Mouse (Mus musculus) gastrocnemius, adult 8-10 months (tissue): Measurements from ENCODE around the gene Ube2d2b. TPM values are rescaled to one million over a fixed set of nuclear protein-coding genes. Genes with fewer than 3 reads are reported as not detected.

Experiments used
- DNase-seq, 2 experiments: peaks; one replicate each; pipeline ENCODE4 v3.0.0; 2022; ENCODE audit warnings: low spot score in 2 of 2
- total RNA-seq, 4 experiments: library from RNA; stranded (reverse); gene quantifications; 2 replicates each; pipeline ENCODE4 v1.2.4; 2022

Ube2d2b gene
- total RNA-seq, 4 experiments from 2014 or later, result not detected

DNA sequence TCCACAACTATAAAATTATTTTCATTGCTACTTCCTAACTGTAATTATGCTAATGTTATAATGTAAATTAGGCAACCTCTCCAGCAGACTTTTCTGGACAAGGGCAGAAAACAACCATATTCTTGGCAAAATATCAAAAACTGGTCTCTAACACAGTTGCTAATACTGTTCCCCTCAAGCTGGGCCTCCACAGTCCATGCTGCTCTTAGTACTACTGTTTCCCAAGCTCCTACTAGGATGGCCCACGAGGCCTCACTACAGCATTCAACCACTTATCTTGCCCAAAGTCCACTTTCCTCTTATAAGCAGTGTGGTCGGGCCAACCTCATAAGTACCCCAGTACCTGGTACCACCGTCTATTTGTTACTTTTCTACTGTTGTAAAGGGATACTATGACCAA, 24.7 kb downstream of the Ube2d2b start:
- no peak for DNase-seq

DNA sequence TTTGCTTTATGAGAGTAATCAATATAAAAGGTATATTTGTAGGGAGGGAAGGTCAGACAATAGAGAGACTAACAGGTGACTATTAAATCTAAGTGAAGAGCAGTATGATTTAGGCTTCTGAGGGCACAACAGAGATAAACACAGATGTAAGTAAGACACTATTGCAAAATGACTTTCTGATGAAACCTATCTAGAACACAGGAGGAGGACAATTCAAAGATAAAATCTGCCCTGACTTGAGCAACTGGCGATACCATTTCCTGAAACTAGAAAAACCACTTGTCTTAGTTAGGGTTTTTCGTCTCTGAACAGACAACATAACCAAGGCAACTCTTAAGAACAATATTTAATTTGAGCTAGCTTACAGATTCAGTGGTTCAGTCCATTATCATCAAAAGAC, 25.6 kb downstream of the Ube2d2b start:
- DNase-seq, result no peak

DNA sequence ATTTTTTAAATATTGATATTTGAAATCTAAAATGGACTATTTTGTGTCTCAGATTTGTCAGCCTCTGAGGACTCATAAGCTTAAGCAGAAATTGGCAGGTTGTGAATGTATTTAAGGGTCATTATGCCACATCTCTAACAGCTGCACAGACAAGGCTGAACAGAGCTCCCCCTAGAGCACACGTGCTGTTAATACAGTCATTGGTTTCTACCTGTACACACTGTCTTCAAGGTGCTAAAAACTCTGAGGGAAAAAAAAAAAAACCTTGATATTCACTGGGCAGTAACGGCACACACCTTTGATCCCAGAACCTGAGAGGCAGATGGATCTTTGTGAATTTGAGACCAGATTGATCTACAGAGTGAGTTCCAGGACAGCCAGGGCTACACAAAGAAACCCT, 29.1 kb downstream of the Ube2d2b start:
- no peak for DNase-seq

DNA sequence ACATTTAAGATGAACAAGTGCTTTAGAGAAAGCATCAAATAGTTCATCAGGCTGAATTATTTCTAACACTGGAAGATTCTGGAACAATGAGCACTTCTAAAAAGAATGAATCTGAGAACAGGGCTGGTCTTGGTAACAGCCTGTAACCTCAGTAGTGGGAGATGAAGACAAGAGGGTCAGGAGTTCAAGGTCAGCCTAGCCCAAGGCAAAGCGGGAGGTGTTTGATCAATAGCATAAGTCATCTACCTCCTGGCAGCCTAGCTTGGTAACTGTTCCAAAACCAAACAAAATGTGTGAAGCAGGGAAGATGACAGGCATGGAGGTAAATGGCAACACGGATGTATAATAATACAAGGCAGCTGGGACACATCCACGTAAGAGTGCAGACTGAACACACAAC, 34.1 kb downstream of the Ube2d2b start:
- no peak for DNase-seq

DNA sequence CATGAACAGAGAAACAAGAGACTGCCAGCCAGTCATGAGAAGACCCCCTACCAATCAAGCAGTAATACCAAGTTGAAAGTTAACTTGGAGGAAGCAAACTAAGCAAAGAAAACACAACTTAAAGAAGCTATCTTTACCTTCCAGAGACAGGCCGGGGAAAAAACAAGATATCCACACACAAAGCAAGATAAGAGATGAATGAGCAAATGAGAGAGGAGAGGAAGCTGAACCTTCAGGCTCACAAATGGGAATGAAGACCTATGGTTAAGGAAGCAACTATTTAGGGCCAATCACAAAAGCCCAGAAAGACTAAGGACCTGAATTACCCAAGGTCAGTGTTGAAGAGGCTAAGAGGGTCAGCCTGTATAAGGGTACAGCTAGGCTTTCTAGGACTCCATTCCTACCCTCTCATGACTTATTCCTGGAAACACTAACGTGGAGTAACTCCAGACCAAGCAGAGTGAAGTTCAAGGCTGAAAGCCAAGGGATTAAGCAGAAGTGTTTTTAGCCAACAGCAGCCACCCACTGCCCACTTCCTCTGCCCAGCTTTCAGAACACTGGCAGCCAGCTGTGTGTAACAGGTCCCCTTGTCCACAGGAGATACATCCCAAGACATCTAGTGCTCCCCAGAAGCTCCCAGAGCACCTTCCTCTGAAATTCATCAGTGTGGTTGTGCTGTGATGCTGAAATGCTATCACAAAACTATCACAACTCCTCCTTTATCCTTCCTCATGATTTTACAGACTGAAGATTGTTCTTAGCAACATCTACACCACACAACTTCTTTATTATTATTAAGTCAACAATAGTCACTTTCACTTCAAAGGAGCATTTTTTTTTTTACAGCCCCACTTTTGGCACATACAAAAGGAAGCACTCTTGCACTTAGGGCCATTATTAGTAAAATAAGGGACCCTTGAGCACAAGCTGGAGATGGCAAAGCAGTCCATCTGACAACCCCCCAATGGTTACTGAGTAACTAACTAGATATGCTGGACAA, 36.5 kb downstream of the Ube2d2b start:
- no peak for DNase-seq

DNA sequence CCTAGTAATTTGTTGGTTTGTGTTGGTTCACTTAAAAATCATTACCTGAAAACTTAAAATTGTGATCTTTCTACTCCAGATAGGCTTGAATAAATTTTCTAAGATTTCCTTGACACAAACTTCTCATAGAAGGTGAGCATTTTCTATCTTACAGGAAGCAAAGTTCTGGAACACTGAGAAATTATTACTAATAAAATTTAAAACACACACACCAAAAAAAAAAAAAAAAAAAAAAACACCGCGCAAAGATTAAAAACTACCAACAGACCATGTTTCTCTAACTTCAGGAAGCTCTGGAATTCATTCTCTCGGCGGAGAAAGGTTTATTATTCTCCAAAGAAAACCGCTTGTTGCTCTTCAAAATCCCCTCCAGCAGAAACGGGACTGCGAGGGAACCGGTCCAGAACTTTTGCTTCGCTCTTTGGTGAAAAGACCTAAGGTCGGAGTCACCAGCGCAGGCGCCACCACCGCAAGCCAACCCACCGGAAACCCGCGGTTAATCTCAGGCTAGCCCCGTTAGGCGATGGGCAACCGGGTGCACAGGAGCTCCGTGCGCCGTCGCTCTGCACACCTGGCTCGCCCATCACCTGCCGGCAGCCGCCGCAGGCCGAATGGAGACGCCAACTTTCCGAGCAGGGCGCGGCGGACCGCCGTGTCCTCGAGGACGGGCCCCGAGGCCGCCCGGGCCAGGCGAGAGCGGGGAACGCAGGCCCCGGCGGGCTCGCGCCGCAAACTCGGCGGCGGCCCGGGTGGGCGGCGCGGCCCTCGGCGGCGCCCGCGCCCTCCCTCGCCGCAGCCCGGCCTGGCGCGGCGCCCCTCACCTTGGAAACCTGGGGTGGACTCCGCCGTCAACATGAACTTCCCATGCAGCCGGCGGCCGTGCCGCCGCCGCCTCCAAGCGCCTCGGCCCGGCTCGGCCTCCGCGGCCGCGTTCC, 38.3 kb downstream of the Ube2d2b start:
- DNase-seq, result peak; percentile 23 to 32

DNA sequence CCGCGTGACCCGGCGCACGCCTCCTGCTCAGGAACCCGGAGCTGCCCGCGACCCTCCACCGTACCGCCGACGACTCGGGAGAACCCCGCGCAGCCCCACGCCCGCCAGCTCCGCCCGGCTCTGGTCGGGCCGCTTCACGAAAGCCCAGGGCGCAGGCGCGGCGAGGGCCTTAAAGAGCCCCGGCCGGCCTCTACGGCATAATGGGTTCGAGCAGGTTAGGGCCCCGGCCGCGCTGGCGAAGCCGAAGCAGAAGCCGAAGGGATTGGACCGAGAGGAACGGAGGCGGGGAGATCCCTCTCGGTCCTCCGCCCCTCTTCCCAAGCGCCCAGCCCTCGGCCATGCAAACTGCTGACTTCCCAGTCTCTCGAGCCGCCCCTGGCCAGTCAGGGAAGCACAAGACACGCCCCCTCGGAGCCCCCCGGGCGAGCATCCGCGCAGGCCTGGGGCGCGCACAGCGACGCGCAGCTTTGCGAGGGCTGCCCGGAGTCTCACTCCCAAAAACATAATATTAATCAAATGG, 39.1 kb downstream of the Ube2d2b start:
- peak; percentile 80 to 88 for DNase-seq

DNA sequence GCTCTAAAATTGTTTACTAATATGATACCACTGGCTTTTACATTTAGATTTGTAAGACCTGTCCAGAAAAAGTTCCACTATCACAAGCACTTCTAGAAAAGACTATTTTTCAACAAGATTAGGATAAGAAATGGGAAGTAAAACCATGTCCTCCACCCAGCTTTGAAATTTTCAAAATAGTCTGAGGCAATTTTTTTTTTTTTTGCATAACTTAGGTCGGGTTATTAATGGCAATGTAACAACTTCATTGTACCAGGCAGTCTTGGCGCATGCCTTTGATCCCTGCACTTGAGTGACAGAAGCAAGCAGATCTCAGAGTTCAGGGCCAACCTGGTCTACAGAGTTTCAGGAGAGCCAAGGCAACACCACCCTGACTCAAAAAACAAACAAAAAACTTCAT, 39.8 kb downstream of the Ube2d2b start:
- DNase-seq, result no peak

DNA sequence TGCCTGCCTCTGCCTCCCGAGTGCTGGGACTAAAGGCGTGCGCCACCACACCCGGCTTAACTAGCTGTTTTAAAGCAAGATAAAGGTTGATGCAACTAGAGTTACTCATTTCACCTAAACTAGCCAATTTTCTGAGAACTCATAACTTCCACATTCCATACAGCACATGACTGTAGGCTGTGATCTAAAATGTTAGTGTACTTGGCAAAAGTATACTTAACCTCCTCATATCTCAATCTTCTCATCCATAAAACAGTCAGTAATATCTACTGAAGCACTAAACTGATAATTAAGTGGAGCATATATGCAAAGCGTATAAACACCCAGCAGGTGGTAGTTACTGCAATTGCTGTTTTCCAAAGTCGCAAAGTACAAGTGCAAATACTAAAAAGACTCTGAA, 43.4 kb downstream of the Ube2d2b start:
- DNase-seq, result no peak

DNA sequence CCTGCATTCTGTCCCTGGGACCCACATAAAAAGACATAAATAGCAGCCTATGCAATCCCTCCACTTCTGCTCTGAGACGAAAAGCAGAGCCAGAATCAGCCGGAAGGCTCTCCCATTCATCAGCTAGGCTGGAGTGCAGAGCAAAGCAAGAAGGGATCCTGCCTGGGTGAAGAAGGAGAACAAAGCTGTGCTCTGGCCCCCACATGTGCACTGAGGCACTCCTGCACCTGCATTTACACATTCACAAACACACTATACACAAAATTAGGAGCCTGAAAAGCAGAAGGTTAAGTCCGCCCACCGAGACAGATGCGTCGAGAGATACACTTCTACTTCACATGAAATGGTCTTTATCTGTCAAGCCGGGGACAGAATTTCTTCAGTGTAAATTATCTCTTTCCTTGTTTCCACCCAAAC, 44.0 kb downstream of the Ube2d2b start:
- DNase-seq, result no peak

DNA sequence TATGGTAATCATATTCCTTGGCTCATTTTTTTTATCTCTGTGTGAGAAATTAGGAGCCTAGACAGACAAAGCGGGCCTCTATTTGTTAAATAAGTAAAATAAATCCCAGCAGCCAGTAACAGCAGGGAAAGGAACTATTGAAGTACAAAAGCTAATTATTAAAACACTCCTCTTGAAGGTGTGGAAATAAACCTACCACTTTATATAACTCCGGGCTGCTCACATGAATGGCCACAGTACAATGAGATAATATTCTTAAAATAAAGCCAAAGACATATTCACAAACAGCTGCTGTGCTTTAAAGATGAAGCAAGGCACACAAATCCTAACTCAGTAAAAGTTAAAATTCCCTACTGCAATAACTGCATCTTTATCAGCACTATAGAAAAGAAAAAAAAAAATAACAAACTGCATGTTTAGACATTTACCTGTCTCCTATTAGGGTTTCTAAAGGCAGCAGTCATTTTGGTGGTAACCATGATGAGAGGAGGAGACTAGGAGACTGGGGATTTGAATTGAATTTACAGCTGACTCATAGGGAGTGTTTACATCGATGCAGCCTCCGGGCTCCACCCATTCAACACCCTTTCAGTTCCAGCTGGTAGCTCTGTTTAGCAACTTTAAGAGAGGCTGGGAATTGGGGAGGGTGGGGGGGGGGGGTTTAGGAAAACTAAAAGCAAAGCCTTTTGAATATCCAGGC, 44.8 kb downstream of the Ube2d2b start, which contains the start of gene Evi5:
Gene Evi5 (minus strand): TSS at position 547 of the 700 bp plus-strand sequence.
- DNase-seq, result no peak

DNA sequence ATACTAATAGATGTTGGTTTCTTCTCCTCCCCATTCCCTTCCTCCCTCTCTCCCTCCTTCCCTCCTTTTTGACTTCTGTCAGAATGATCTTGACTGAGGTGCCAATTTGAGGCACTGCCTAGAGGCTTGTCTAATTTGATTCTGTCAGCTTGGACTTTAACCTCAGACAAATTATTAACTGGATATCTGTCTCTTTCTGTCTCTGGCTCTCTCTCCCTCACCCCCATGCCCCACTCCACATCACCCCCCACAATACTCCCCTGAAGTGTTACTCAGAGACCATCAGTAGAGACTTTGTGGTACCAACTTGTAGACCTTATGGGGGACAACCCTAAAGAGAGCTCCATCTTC, 45.3 kb downstream of the Ube2d2b start:
- no peak for DNase-seq

DNA sequence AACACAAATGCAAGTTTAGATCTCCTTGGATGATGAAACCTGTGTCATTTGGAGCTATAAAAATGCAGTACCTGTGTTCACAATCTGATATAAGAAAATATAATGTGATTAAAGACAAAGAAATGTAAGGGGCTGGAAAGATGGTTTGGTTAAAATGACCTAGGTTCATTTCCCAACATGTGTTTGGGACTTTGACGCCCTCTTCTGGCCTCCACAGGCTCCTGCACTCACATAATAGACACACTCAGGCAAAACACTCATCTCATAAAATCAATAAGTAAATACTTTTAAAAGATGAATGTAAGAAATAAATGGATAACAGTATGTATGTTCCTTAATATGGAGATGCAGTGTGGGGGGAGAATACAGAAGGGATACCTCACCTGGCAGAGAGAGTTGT, 47.2 kb downstream of the Ube2d2b start:
- no peak for DNase-seq

DNA sequence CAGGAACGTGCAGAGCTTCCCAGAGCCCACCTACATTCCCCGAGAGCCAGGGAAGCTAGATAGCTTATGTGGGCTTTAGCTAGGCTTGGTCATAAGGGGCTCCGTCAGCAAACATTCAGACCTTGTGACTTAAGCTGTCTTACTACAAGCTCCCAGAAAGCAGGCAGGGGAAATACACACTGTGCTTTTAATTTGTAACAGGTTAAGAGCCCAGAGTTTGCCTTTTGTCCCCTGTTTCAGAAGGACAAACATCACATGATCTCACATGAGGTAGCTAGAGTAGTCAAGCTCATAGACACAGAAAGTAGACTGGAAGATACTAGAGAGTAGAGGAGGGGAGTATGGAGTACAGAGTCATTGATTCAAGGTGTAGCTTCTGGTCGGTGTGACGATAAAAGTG, 50.8 kb downstream of the Ube2d2b start:
- no peak for DNase-seq

Other genes starting within 250 kb of the Ube2d2b start
- 10 to 100 TPM; 10.2 to 16.1 (median 12.3) TPM for gene Rpap2, start 232.7 kb upstream of the Ube2d2b start, total RNA-seq
- 1 to 10 TPM; 4.1 to 5.7 (median 5.4) TPM for gene Glmn, start 232.2 kb upstream of the Ube2d2b start, total RNA-seq
- gene Gfi1, start 104.1 kb upstream of the Ube2d2b start, total RNA-seq, result not detected
- gene Evi5, start 45.0 kb downstream of the Ube2d2b start, total RNA-seq, result 10 to 100 TPM; 16.1 to 19.3 (median 17.6) TPM
- 10 to 100 TPM; 33.4 to 46.0 (median 39.4) TPM for gene Rpl5, start 70.4 kb downstream of the Ube2d2b start, total RNA-seq
- 10 to 100 TPM; 29.3 to 38.2 (median 31.6) TPM for gene Fam69a, start 157.0 kb downstream of the Ube2d2b start, total RNA-seq
- gene Mtf2, start 235.6 kb downstream of the Ube2d2b start, total RNA-seq, result 10 to 100 TPM in 3 of 4 experiments, 1 to 10 TPM in 1; 9.7 to 12.1 (median 11.3) TPM